Mouse (Mus musculus): Measurements from ENCODE around the gene Tiam2. TPM values are rescaled to one million over a fixed set of nuclear protein-coding genes. Genes with fewer than 3 reads are reported as not detected.

Gene Tiam2
- 10 to 100 TPM; 19.6 to 20.8 TPM for total RNA-seq (2021)
- long read RNA-seq, experiment 1, partial matches to known transcripts: 0 of 3 reads
- long read RNA-seq, experiment 1, other reads (novel, unspliced or antisense): 3 of 3 reads
- long read RNA-seq, experiment 2, partial matches to known transcripts: 7 of 18 reads
- long read RNA-seq, experiment 2, other reads (novel, unspliced or antisense): 11 of 18 reads

DNA sequence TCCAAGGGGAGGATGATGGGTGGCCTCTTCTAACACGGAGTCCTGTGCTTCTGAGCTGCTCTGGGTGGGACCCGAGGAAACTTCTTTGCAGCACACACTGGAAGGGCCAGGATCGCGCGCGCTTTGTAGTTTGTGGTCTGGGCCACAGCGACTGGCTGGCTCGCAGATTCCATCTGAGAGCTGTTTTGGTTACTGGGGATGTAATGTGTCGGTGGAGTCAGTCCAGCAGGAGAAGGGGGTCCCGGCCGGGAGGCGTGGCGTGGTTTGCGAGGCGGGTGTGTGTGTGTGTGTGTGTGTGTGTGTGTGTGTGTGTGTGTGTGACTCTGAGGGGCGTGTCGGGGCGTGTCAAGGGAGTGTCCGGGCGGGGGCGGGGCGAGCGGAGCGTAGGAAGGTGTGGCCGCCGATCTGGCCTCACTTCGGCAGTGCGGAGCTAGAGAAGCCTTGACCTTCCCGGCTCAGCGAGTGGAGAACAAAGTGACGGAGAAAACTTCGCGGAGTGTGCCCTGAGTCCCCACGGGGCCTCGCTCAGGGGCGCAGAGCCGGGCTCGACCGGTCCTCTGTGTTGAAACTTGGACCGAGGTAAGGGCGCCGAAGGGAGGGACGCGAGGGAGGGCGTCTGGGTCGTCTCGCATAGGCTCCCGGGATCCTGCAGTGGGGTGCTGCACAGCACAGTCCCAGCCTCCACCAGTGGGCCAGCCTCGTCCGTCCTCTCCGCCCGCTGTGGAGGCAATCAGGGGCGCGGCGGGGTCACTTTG lies at the start of gene Tiam2:
Gene Tiam2 (plus strand): TSS at position 426 of the 755 bp plus-strand sequence.
- peak; percentile 27 to 50 for DNase-seq (ENCODE audit: low spot score in 2 of 2)

DNA sequence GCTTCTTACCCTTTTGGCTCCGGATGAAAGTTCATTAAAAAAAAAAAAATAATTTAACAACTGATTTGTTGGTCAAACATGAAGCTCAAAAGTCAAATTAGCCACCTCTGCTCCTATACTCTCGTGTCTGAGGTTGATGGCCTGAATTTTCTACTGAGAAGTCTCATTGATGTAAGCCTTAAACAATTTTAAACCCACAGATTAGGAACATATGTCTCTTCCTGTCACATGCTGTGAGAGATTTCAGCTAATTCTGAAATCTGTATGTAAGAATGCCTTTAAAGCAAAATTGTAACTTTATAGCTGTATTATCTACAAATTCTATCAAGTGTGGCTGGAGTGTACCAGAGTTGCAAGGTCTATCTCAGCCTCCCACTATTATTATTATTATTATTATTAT lies 46.1 kb upstream of the Tiam2 start:
- DNase-seq (ENCODE audit: low spot score in 2 of 2): no peak

DNA sequence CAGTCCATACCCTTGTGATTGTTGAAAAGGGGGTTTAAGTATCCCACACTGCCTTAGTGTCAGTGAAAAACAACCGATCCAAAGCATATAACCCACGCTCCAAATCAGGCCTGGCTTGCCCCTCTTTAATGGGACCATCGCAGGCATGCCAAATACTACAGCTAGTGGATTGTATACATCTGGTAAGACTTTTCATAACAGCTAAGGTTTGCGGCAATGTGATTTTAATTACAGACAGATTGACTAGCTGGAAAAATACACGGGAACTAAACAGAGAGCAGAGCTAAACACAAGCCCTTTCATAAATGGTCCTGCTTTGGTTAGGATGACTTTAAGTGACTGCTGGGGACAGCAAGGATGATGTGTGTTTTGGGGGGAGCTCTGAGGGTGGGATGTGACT lies 44.4 kb upstream of the Tiam2 start:
- DNase-seq (ENCODE audit: low spot score in 2 of 2): no peak

DNA sequence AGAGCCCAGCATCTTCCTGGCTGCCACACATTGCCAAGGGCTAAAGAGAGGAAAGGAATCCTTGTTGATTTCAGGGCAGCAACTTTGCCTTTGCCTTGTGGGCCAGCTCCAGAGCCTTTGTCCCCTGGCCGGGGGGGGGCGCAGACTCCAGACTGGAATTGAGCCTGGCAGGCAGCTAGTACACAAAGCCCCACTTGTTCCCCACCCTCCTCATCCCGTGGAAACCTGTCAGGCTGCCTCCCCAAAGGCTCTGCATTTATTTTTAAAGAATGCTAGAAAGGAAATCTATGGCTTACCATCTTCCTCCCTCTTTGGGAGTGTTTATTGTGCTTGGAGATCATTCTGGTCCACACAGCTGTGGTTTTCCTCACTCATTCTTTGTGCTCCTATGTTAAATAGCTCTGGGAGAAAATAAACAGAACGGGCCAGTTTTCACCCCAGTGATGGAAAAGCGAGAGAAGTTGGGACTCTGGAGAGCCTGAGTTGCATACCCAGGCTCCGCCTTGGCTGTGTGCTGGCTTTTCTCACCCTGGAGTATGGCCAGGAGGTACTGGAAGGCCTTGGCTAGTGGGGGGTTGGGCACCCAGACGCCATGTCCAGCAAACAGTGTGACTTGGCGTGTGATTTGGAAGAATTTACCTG lies 41.2 kb upstream of the Tiam2 start:
- DNase-seq (ENCODE audit: low spot score in 2 of 2): no peak

DNA sequence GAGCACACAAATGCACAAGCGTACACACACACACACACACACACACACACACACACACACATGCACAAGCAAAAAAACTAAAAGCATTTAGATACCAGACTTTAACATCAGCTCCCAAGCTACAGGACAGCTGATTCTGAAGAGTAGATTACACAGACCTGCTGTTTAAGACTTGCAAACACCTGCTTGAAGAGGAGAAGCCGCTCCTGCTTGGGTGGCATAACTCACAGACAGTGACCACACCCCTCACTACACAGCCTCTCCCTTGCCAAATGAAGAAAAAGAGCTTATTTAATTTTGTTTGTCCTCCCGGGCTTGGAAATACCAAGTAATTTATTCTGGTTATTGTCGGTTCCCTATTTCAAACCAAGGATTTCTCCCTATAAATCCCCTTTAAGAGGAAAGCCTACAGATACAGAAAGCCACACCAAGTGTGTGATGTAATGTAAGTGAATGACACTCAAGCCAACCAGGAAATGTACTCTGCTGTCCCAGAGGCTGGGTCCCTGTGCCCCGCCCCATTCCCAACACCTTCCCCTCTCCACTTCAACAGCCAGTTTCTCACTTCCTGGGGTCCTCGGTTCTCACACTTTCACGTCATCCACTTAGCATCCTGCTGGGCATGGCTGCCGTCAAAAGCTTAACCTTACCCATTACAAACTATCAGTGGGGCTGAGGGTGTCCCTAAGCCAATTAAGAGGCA lies 40.1 kb upstream of the Tiam2 start:
- no peak for DNase-seq (ENCODE audit: low spot score in 2 of 2)

DNA sequence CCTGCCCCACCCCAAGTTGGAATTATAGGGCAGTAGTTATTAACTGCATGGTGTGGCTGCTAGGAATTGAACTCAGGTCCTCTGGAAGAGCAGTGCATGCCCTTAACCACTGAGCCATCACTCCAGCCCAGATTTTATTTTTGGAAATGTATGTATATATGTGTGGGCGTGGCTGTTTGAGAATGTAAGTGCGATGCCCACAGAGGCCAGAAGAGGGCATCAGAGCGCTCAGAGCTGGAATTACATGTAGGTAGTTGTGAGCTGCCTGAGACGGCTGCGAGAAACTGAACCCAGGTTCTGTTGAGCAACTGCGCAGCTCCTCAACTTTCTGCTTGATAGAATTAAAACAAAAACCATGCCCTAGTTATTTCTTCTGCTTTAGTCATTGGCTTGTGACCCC lies 38.0 kb upstream of the Tiam2 start:
- DNase-seq (ENCODE audit: low spot score in 2 of 2): peak; percentile 38 to 45

DNA sequence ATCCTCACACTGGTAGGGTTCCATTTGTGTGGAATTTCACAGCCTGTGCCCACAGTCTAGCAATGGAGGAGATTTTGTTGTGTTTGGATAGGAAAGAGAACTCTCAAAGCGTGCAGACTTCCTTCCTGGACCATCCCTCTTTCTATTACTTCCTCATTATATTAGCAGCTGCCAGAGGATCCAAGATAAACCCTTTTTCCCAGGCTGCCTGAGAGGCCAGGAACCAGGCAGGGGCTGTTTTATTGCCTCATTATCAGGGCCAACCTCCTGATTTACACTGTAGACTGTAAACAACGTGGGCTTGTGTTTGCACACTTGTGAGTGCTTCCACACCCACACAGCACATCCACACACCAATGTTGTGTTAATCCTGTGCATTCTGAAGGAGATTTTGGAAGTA lies 31.3 kb upstream of the Tiam2 start:
- DNase-seq (ENCODE audit: low spot score in 2 of 2): no peak

DNA sequence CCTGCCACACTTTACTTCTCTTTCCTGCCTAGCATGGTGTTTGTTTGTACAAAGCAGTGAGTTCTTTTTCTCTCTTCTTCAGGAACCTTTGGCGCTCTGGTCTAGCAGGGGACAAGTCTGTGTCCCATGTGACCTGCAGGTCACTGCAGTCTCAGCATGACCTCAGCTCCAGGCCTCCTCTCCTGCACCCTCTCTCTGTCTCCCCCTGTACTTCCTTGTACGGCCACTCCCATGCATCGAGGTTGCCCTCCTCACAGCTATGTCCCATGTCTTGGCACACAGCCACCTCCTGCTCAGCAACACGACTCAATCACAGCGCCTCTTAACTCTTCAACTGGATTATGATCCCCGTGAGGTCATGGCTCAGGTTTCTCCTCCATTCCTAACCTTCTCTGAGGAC lies 26.9 kb upstream of the Tiam2 start:
- no peak for DNase-seq (ENCODE audit: low spot score in 2 of 2)

DNA sequence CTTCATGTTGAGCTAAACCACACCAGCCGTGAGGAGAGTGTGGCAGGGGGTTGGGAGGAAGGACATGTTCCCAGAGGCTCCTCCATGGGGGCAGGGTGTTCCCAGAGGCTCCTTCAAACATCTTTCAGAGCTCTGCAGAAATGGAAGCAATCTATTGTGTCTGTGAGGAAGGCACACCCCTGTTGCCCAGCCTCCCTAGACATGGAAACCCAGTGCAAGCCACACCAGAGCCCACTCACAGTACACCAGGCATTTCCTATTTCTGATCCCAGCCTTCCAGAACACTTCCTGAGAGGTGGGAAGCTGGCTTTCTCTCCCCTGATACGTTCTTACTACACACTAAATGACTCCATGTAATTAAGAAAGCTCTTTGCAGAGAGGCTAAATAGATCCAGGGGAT lies 20.4 kb upstream of the Tiam2 start:
- DNase-seq (ENCODE audit: low spot score in 2 of 2): no peak

DNA sequence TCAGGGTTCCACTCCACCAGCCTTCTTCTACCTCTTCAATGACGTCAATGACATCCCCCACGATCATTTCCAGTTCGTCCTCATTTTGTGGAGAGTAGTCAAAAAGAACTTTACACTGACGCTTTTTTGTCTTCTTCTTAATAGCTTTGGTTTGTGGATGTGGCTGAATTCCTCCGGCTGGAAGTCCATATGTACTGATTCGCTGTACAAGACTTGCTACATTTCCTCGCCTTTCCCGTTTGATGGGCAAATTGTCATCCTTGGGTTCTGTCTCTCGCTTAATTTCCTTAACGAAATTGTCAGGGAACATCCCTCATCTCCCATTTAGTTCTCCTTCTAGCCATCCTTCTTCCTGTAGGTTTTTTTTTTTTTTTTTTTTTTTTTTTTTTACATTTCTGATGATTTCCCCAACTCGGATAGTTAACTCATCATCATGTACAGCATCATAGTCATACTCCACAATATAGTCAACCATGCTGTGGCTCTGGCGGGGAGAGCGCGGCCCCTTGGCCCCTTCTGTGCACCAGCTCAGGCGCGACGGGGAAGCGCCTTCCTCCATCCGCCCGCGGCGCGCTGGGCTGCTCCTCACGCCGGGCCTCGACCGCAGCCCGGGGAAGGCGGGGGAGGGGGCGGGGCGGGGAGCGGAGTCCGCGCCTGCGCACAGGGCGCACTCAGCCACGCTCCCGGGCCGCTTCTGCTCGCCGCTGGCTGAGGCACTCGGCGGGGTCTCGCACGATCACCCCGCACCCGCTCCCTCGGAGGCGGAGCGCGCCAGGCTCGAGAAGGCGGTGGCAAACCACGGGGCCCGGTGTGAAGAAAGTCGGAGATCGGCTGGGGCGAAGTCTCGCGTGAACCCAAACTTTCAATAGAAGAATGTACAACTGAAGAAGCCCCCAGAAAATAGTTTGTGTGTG lies 12.4 kb upstream of the Tiam2 start:
- peak; percentile 57 to 65 for DNase-seq (ENCODE audit: low spot score in 2 of 2)

DNA sequence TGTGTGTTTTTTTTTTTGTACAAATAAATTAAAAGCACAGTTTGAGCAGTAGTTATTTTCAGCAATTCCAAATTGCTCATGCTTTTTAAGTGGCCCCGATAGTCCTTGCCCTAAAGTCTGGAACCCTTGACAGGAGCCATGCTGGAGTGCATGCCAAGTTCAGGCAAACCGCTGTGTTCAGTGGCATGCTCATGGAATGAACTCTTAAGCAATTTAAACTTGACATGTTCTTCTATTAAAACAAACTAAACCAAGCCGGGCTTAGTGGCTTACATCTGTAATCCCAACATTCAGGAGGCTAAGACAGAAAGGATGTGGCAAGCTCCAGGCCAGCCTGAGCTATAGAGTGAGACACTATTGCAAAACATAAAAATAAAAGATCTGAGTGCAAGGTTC lies 11.8 kb upstream of the Tiam2 start:
- DNase-seq (ENCODE audit: low spot score in 2 of 2): no peak

DNA sequence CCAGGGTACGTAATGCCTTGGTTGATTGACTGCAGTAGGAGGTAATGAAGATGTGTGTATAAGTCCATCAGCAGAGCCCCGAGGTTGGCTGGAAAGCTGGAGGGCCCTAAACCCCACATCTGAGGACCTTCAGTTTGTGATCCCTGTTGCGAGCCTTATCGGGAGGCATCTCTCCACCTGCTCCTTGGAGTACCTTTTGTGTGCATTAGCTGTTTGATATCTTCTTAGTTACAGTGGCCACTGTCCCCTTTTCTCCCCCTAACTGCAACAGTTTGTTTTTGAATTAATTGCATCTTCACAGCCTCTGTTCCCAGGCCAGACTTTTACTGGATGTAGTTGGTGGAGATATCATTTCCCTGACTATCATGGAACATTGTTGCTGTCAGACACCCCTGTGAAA lies 10.8 kb upstream of the Tiam2 start:
- DNase-seq (ENCODE audit: low spot score in 2 of 2): no peak

DNA sequence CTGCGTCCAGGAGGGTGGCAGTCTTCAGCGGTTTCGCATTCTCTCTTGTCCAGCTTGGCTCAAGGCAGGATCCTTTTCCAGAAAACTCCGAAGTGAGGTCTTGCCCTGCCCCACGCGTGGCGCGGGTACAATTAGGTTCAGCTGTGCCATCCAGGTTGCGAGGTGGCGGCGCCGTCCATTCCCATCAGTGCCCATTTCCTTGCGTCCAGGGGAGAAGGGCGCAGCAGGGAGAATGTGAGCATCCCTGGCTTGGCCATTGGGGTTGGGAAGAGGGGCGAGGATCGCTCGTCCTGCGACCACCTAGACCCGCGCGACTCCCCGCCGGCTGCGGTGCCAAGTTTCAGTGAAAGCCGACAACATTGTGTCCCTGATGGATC lies 518 bp downstream of the Tiam2 start:
- no peak for DNase-seq (ENCODE audit: low spot score in 2 of 2)

DNA sequence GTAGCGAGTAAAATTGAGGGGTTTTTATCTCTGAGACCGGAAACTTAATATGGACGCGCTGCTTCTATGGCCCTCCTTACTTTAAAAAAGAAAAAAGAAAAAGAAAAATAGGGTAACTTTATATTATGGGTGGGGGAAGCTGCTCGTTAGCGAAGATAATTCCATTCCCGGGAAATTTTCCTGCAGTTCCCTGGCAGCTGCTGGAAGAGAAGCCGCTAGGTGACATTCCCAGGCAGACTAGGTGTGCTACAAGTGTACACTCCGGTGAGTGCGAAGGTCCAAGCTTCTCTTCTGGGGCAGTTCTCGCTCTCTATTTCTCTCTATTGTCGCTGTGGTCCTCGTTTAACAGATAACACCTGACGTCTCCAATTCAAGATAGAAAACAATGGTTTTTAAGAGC lies 962 bp downstream of the Tiam2 start:
- DNase-seq (ENCODE audit: low spot score in 2 of 2): no peak

DNA sequence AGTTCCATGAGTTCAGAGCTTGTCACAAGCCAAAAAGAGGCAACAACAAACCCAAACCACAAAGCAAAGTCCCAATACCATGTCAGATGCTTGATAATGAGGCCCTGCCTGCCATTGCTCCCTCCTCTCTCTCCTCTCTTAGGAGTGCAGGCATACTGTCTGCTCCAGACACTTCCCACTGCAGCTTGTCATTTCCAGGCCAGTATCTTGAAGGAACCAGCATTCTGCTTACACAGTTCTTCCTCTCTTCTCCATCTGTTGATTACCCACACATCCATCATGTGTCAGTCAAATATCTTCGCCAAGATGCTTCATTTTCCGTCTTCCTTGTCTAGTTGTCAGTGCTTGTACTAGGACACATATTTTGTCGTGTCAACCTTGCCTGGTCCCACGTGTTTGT lies 2.4 kb downstream of the Tiam2 start:
- no peak for DNase-seq (ENCODE audit: low spot score in 2 of 2)

DNA sequence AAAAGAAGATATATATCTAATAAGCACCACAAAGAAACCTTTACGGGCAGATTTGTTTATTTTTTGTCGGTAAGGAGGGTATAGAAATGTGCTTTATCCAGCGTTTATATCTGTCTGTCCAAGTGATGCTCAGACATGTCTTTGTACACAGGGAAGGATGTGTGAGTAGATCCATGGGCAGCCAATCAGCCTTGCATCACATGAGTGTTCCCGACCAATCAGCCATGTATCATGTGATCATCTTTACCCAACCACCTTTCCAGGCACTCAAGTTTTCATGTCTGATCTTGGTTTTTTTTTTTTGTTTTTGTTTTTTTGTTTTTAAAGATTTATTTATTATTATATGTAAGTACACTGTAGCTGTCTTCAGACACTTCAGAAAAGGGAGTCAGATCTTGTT lies 3.1 kb downstream of the Tiam2 start:
- no peak for DNase-seq (ENCODE audit: low spot score in 2 of 2)

DNA sequence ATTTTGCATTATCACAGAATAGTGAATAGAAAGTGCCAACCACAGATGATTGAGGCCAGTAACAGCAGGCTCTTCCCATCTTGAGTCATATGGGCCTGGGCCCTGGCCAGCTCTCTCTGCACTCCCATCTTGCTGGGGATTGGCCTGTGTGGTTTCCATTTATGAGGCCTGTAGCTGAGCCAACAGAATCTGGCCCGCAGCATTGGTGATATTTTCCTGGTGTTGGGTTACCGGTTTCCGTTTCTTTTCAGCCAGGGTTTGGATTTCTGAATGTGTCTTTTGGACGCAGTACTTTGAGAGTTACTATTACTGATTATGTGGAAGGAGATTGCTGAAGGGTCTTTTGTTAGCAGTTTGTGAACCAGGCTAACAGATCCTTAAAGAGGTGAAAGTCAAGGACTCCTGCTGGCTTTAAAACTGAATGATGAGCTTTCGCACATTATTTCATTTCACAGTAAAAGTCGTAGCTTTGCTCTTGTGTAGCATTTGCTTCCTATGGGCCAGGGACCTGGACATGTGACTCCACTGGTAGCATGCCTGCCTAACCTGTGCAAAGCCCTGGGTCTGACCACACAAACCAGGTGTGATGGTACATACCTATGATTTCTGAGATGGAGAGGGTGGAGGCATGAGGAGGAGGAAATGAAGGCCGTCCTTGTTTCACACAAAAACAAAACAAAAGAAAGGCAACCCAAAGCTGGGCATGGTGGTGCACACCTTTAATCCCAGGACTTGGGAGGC lies 5.5 kb downstream of the Tiam2 start:
- DNase-seq (ENCODE audit: low spot score in 2 of 2): peak; percentile 34 to 49

DNA sequence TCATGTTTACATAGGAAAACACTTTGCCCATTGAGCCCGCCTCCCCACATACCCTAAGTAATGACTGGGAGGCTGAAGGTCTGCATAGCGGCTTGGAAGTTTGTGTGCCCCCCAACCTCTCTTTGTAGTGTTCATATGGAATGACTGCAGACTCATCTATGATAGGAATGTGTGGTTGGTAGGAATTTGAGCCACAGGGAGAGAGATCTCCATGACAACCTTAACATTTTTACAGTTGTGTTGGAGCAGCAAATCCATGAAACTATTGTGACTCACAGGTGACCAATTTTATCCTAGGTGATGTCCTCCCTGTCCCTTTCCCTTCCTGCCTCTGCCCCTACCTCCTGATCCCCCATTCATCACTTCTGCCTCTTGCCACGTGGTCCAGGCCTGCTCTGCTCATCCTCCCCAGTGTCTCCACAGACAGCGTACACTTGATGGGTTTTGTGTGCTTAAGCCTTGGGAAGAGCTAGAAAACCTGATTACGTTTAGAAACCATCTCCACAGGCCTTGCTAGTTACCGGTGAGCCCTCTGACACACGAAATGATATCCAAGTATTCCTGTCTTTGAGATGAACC lies 9.9 kb downstream of the Tiam2 start:
- DNase-seq (ENCODE audit: low spot score in 2 of 2): no peak

DNA sequence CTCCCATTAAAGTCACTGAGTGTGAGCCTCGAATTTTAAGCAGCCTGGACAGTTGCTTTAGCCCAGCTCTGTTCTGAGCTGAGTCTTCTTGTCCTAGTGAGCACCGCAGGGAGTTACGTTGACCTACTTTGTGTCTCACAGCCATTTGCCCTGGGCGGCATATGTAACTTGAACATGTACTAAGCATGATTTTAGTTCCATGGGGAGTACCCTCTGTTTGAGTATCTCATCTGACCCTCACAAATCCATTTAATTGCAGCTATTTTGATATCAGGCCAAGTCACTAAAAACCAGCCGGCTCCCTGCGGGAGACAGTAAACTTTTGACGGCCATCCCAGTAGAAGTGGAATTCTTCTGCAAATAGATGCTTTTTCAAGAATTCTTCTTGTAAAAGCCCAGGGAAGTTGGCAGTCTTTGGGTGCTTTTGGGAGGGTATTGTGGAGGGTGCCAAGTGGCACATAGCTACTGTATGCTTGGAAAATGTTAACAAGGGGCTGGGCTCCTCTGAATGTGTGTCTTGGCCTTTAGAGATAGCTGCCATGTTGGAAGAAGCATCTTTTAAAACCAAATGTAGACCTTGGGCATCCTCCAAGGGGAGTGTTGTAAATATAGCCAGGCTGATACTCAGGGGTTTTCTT lies 10.6 kb downstream of the Tiam2 start:
- DNase-seq (ENCODE audit: low spot score in 2 of 2): no peak

DNA sequence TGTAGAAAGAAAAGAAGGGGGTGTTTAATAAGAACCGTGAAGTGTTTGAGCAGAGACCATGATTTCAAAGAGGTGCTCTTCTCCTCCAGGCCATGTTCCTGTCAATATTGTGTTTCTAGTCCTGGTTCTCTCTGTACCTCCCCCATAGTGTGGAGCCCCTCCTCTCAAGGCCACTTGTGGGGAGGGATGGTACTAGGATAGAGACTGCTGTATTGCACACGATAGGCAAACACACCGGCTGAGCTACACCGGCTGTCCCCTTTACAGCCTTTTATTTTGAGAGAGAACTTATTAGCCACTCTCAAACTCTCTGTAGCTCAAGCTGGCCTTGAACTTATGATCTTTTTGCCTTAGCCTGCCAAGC lies 11.1 kb downstream of the Tiam2 start:
- DNase-seq (ENCODE audit: low spot score in 2 of 2): no peak
